Mouse (Mus musculus): ENCODE results near the gene Il21r. TPM values are rescaled to one million over a fixed set of nuclear protein-coding genes. Genes with fewer than 3 reads are reported as not detected.

Gene Il21r
- polyA plus RNA-seq, 1 experiment from 2014 or later, result 0.37 TPM

DNA sequence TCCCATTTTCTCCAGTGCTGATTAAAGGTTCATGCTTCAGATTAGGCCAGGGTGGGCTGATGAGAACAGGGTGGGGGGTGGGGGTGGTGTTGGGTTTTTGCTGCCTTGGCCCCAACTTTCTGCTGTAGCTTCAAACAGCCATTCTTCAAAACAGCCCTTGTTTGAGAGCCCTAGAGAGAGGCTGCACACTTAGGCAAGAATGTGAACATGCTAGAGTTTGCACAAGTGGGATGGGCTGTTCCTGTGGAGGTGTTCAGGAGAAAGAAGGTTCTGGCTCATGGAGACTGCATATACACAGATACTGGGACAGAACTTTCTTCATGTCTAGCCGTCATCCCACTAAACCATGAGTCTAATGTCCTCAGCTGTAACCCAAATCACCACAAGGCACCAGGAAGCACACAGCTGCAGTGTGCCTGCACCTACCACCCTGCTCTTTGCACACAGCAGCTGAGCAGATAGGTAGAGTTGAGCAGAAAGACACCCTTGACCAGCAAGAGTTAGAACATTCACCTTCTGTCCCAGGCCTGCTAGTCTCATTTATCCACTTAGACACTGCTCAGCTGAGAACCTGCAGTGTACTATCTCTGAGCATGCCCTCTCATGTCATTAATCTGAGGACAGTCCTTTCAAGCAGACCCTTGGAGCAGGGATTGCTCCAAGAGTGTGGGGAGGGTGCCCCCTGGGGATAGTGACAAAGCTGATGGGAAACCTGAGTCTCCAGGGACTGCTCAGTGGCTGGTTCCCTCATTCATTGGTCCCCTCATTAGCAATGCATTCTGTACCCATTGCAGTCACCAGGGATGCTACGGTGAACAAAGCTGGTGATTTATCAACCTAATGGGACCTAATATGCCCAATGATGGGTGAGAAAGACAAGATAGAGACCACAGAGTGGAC lies 3.3 kb downstream of the Il21r start:
- WGBS, result 73% methylated on average over 2 of the region's 2 CpGs
- Histone ChIP-seq H3K9ac (replicated peaks) (no peak overlapping the region), H3K4me3 (no peak overlapping the region), H3K36me3 (no peaks in the 10 kb centered on the region), H3K9me3 (no peaks in the 10 kb centered on the region), H3K4me1 (no peaks in the 10 kb centered on the region), H3K27ac (replicated peaks) (no peak overlapping the region), H3K4me2 (replicated peaks) (no peak overlapping the region), H3K27me3 (0 out of 2 replicates have a peak, but pooled peaks cover 4% of the 10 kb centered on the region)
- no peak for ATAC-seq (ENCODE audit: low FRiP score, low read depth)

DNA sequence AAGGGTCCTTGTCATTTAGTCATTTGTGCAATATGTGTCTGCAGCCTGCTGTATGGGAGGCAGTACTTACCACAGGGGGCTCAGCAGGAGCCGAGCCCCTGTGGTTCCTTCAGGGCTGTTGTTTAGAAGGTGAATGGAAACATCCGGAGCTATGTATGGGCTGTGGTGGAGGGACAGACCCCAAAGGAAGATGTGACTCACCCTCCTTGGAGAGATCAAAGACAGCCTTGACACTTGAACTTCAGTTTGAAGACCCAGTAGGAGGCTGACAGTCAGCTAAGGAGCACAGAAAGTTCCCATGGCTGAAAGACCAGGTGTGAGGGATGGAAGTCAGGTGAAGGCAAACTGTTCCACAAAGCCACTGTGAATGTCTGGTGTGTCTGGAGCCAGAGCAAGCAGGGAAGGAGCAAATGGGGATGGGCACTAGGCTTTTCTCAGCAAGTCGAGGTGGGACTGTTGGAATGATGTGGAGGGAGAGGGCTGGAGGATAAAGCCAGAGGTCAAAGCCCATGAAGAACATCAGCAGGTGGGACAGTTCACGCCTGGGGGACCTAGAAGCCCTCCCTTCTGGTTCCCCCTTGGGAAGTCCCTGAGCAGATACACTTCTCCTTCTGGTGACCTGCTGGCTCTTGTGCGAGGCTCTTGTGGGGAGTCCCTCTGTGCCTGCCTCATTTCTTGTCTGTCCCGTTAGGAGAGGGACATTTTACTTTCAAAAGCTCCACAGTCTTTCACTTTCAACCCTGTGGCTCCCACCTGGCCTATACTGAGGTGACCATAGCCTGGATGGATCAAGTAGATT lies 4.4 kb downstream of the Il21r start:
- no peak for ATAC-seq (ENCODE audit: low FRiP score, low read depth)
- no peak overlapping the region for H3K27ac ChIP-seq (replicated peaks)
- 61% methylated on average over 6 of the region's 6 CpGs for WGBS

DNA sequence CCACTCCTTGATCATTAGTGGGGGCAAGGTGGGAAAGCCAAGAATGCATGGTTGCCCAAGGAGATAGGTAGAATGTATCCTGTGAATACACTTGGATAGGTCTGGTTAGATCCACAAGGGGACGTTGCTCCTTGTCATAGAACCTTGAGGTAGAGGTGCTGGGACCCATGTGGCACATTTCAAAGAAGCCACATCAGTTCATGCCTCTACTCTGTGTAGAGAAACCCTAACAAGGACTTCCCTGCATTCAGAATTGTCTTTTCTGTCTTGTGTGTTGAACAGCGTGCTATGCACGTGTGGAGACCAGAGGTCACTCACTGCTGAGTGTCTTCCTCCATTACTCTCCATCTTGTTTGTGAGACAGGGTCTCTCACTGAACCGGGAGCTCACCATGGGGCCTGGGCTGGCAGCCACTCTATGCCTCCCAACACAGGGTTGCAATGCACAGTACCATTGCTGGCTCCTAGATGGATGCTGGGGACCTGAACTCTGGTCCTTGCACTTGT lies 5.0 kb downstream of the Il21r start:
- H3K27ac ChIP-seq (replicated peaks), result no peak overlapping the region
- H3K36me3 ChIP-seq, result no peaks in the 10 kb centered on the region
- H3K4me1 ChIP-seq, result no peaks in the 10 kb centered on the region
- 0 out of 2 replicates have a peak, but pooled peaks cover 4% of the 10 kb centered on the region for H3K27me3 ChIP-seq
- WGBS, result 80% methylated on average over 4 of the region's 4 CpGs
- no peaks in the 10 kb centered on the region for H3K9me3 ChIP-seq
- no peak overlapping the region for H3K4me2 ChIP-seq (replicated peaks)
- ATAC-seq (ENCODE audit: low FRiP score, low read depth), result no peak
- no peak overlapping the region for H3K9ac ChIP-seq (replicated peaks)
- no peak overlapping the region for H3K4me3 ChIP-seq

More for the DNA sequence above, 4.4 kb downstream of the Il21r start:
- Histone ChIP-seq H3K27me3 (0 out of 2 replicates have a peak, but pooled peaks cover 4% of the 10 kb centered on the region), H3K4me2 (replicated peaks) (no peak overlapping the region), H3K4me1 (no peaks in the 10 kb centered on the region), H3K9ac (replicated peaks) (no peak overlapping the region), H3K36me3 (no peaks in the 10 kb centered on the region), H3K9me3 (no peaks in the 10 kb centered on the region), H3K4me3 (no peak overlapping the region)

DNA sequence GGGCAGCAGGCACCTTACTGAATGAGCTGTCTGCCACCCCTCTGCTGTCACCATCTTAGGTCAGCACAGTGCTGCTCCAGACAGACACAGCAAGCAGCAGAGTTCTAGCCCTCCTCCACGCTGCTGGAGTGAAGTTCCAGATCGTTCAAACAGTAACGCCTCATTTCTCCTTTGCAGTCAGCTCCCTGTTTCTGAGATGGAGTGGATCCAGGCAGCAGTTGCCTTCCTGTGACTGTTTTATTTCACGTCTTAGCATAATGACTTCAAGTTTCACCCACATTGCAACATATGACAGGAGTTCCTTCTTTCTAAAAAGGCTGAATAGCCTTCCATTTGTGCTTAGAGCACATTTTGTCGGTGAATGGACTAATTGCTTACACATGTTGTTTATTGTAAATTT lies 10.3 kb downstream of the Il21r start:
- Histone ChIP-seq H3K4me1 (no peaks in the 10 kb centered on the region), H3K4me3 (no peak overlapping the region), H3K27me3 (no peaks in the 10 kb centered on the region), H3K9ac (replicated peaks) (no peak overlapping the region), H3K36me3 (no peaks in the 10 kb centered on the region), H3K4me2 (replicated peaks) (no peak overlapping the region), H3K27ac (replicated peaks) (no peak overlapping the region), H3K9me3 (no peaks in the 10 kb centered on the region)
- ATAC-seq (ENCODE audit: low FRiP score, low read depth), result no peak
- WGBS, result 92% methylated on average over 5 of the region's 5 CpGs

DNA sequence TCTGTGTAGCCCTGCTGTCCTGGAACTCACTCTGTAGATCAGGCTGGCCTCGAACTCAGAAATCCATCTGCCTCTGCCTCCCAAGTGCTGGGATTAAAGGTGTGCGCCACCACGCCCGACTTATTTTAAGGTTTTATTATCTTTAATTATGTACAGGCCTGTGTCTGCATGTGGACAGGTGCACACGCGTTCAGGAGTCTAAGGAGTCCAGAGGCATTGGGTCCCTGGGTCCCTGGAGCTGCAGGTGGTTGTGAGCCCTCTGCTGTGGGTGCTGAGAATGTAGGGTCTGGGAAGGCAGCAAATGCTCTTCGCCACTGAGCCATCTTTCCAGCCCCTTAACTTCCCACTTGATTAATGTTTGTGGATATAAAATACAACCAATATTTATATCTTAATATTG lies 12.2 kb downstream of the Il21r start:
- Histone ChIP-seq H3K4me3 (no peak overlapping the region), H3K4me2 (replicated peaks) (no peak overlapping the region), H3K27ac (replicated peaks) (no peak overlapping the region), H3K27me3 (no peaks in the 10 kb centered on the region), H3K9me3 (no peaks in the 10 kb centered on the region), H3K36me3 (no peaks in the 10 kb centered on the region), H3K9ac (replicated peaks) (no peak overlapping the region), H3K4me1 (no peaks in the 10 kb centered on the region)
- no peak for ATAC-seq (ENCODE audit: low FRiP score, low read depth)
- 87% methylated on average over 7 of the region's 7 CpGs for WGBS

DNA sequence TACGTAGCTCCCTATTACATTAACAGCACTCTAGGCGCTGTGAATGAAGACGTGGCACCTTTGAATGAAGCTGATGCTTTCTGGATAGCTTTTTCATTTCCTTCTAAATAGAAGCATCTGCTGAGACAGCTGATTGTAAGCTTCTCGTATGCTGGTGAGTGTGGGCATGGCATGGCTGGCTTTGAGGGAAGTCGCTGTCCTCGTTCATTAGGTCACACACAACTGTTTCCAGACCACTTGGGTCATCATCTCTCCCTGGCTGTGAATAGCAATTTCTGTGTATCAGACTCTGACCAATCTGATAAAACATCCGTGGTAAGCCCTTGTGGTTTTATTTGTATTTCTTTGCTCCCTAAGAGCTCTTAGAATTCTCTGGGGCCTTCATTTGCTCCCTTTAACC lies 14.8 kb downstream of the Il21r start:
- no peak overlapping the region for H3K4me3 ChIP-seq
- ATAC-seq (ENCODE audit: low FRiP score, low read depth), result no peak

DNA sequence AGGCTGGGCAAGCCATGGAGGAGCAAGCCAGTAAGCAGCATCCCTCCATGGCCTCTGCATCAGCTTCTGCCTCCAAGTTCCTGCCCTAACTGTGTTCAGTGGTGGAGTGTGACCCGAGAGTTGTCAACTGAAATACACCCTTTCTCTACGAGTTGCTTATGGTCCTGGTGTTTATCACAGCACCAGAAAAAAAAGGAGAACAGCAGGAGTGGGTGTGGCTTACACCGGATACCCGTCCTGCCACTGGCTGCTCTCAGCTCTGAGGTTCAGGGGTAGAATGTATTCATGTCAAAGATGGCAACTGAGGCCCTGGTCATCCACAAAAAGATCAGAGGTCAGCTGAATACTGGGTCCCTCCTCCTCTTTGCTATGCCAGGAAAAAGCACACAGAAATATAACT lies 16.8 kb downstream of the Il21r start:
- no peaks in the 10 kb centered on the region for H3K4me1 ChIP-seq
- no peak for ATAC-seq (ENCODE audit: low FRiP score, low read depth)
- 83% methylated on average over 4 of the region's 4 CpGs for WGBS
- H3K36me3 ChIP-seq, result no peaks in the 10 kb centered on the region
- H3K4me2 ChIP-seq (replicated peaks), result no peak overlapping the region
- H3K27me3 ChIP-seq, result no peaks in the 10 kb centered on the region
- H3K27ac ChIP-seq (replicated peaks), result no peak overlapping the region
- H3K9ac ChIP-seq (replicated peaks), result no peak overlapping the region
- no peak overlapping the region for H3K4me3 ChIP-seq
- H3K9me3 ChIP-seq, result no peaks in the 10 kb centered on the region

More for the DNA sequence above, 14.8 kb downstream of the Il21r start:
- WGBS, result 90% methylated on average over 7 of the region's 7 CpGs
- no peak overlapping the region for H3K9ac ChIP-seq (replicated peaks)
- H3K36me3 ChIP-seq, result no peaks in the 10 kb centered on the region
- H3K4me1 ChIP-seq, result no peaks in the 10 kb centered on the region
- no peak overlapping the region for H3K27ac ChIP-seq (replicated peaks)
- no peaks in the 10 kb centered on the region for H3K9me3 ChIP-seq
- no peak overlapping the region for H3K4me2 ChIP-seq (replicated peaks)
- no peaks in the 10 kb centered on the region for H3K27me3 ChIP-seq

DNA sequence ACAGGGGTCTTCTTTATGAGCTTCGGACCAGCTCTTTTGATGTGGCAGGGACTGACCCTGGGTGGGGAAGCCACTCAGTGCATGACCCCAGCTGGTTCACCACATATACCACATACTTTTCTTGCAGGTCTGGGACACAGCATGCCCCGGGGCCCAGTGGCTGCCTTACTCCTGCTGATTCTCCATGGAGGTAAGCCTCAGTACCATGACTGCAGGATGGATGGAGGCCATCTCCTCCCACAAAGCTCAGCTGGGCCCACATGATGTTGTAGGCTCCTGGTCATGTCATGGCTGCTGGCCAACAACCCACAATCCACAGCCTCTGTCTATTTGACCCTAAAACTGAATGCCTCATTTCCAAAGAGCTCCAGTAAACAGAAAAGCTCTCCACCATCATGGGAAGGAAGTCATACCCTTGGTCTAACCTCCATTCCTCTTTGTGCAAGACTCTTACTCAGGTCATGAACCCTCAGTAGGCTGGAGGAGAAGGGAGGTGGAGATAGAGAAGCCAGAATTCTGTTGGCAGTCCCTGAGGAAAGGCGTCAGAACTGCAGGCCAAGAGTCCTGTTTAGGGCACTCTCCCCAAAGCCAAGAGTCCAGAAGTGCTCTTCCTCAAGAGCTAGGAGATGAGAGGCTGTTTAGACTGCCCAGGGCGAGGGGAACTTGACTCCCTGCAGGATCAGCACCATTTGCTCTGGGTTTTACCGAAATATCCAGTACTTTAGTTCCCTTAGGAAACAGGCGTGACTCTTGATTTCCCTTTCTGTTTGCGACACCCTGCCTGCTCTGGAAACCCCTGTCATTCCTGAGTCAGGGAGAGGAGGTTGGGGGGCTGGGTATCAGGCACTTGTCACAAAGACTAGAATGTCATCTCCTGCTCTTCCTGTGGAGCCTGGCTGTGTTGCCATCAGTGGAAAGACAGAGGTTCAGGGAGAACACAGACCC lies 19.8 kb downstream of the Il21r start:
- H3K4me1 ChIP-seq, result no peaks in the 10 kb centered on the region
- no peak overlapping the region for H3K27ac ChIP-seq (replicated peaks)
- 72% methylated on average over 7 of the region's 7 CpGs for whole genome bisulfite sequencing
- ATAC-seq (ENCODE audit: low FRiP score, low read depth), result no peak
- H3K9me3 ChIP-seq, result no peaks in the 10 kb centered on the region
- H3K4me3 ChIP-seq, result no peak overlapping the region
- no peaks in the 10 kb centered on the region for H3K27me3 ChIP-seq
- no peaks in the 10 kb centered on the region for H3K36me3 ChIP-seq
- H3K9ac ChIP-seq (replicated peaks), result no peak overlapping the region
- no peak overlapping the region for H3K4me2 ChIP-seq (replicated peaks)

DNA sequence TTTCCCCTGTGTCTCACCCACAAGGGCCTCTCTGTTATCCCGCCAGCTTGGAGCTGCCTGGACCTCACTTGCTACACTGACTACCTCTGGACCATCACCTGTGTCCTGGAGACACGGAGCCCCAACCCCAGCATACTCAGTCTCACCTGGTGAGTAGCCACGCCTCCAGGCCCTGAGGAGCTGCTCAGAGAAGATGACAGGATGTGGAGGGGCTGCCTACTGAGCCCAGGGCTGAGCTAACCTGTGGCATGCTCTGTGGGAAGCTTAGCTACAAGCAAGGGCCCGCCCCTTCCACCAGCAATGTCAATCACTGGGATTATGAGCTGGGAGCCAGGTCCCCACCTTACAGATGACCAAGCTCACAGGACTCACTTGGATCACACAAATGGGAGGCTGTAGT lies 22.0 kb downstream of the Il21r start:
- Histone ChIP-seq H3K36me3 (no peaks in the 10 kb centered on the region), H3K4me3 (no peak overlapping the region), H3K27ac (replicated peaks) (no peak overlapping the region), H3K9ac (replicated peaks) (no peak overlapping the region), H3K4me1 (no peaks in the 10 kb centered on the region), H3K4me2 (replicated peaks) (no peak overlapping the region), H3K27me3 (no peaks in the 10 kb centered on the region), H3K9me3 (0 out of 2 replicates have a peak, but pooled peaks cover 5% of the 10 kb centered on the region)
- ATAC-seq (ENCODE audit: low FRiP score, low read depth), result peak; percentile 16; the same call in 1 of the 2 replicates
- WGBS, result 71% methylated on average over 4 of the region's 4 CpGs

DNA sequence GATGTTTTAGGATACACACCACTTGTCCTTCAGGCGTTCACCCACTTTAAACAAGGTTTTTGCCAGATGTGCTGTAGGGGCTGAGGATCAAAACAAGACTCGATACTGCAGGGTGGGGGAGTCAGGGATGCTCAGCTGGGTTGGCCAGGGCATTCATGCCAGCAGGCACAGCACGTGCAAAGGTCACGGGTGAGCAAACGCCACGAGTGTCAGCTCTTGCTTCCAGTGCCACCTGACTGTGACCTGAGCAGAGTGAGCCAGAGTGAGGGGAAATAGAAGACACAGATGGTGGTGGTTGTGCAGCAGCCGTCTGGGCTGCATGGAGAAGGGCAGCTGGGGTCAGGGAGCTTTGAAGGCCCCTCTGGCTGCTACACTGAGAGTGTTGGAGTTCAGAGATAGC lies 22.6 kb downstream of the Il21r start:
- H3K9ac ChIP-seq (replicated peaks), result no peak overlapping the region
- 69% methylated on average over 7 of the region's 7 CpGs for WGBS

DNA sequence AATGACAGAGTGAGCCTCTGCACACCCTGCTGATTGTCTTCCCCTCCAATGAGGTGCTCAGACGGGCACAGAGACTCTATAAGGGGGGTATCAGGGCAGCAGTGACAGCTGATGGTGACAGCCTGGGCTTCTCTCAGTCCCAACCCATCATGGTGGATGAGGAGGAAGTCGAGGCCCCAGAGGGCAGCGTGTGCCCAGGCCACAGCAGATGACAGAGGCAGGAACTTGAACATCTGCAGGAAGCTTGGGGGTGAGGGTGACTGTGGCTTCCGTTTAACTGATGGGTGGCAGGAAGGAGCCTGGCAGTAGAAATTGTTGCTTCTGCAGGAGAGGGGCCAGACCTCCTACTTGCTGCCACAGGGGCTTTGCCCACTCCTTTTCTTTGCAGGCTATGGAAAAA lies 27.1 kb downstream of the Il21r start:
- ATAC-seq (ENCODE audit: low FRiP score, low read depth), result no peak
- 65% methylated on average over 4 of the region's 4 CpGs for WGBS
- no peak overlapping the region for H3K27ac ChIP-seq (replicated peaks)
- H3K27me3 ChIP-seq, result no peaks in the 10 kb centered on the region
- H3K4me3 ChIP-seq, result no peak overlapping the region
- no peaks in the 10 kb centered on the region for H3K36me3 ChIP-seq
- no peak overlapping the region for H3K4me2 ChIP-seq (replicated peaks)
- H3K4me1 ChIP-seq, result peaks cover 3% of the 10 kb centered on the region
- H3K9ac ChIP-seq (replicated peaks), result no peak overlapping the region
- 0 out of 2 replicates have a peak, but pooled peaks cover 5% of the 10 kb centered on the region for H3K9me3 ChIP-seq

More for the DNA sequence above, 22.6 kb downstream of the Il21r start:
- no peak for ATAC-seq (ENCODE audit: low FRiP score, low read depth)
- Histone ChIP-seq H3K9me3 (0 out of 2 replicates have a peak, but pooled peaks cover 5% of the 10 kb centered on the region), H3K4me2 (replicated peaks) (no peak overlapping the region), H3K4me1 (no peaks in the 10 kb centered on the region), H3K36me3 (no peaks in the 10 kb centered on the region), H3K27me3 (no peaks in the 10 kb centered on the region), H3K27ac (replicated peaks) (no peak overlapping the region), H3K4me3 (no peak overlapping the region)

All from midbrain, embryonic 12.5 days (tissue).